In genomic region chr1:156487498-156487897, GRCm38 (mm10) we compare ENCODE assay signal across 19 mouse cellular contexts. TPM values are rescaled to one million over a fixed set of nuclear protein-coding genes. Genes with fewer than 3 reads are reported as not detected.
DNase-seq lines count a peak whose midpoint lies in the region; ATAC-seq and TF ChIP-seq lines count a peak whose summit lies in the region.
"Had no signal": no experiment of that assay in that cellular context is flagged by ENCODE, and none has a peak within 500 bp of the region (broad histone marks: within the 10 kb centered on the region; RNA-seq: fewer than 3 reads in every experiment).

No protein-coding gene starts in this region.

- peak; percentile 33 for TF ChIP-seq CTCF in liver, embryonic 14.5 days (IDR thresholded peaks at IDR 0.05; ENCODE audit: low read depth)
- peak; percentile 35 for TF ChIP-seq CTCF in ES-Bruce4 (IDR thresholded peaks at IDR 0.05; ENCODE audit: low read depth, low read length)
- 0 out of 2 replicates have a peak, but pooled peaks have one; percentile 19 for TF ChIP-seq CTCF in bone marrow, adult 2 months (IDR thresholded peaks at IDR 0.05; ENCODE audit: control insufficient read depth, insufficient read depth, low read length)

- H3K4me1 ChIP-seq in liver, embryonic 14.5 days (replicated peaks; ENCODE audit: control insufficient read depth in 2 of 2, insufficient read depth in 2 of 2, low read length in 1 of 2) = no peaks in the 10 kb centered on the region
- no peaks in the 10 kb centered on the region for H3K4me1 ChIP-seq in ES-Bruce4 (ENCODE audit: control insufficient read depth, insufficient read depth, low read length)
- H3K4me1 ChIP-seq in bone marrow, adult 2 months (ENCODE audit: control insufficient read depth, insufficient read depth, low read length) = no peaks in the 10 kb centered on the region; the same call in 1 of the 2 replicates
- no peaks in the 10 kb centered on the region for H3K4me1 ChIP-seq in forebrain, embryonic 10.5 days
- H3K4me1 ChIP-seq: heart, embryonic 12.5 days; intestine, embryonic 15.5 days; midbrain, embryonic 12.5 days had no signal

- no peak for TF ChIP-seq POLR2A in ES-Bruce4 (IDR thresholded peaks at IDR 0.05; ENCODE audit: insufficient read depth, low read length)
- TF ChIP-seq POLR2A in bone marrow, adult 2 months (IDR thresholded peaks at IDR 0.05; ENCODE audit: borderline replicate concordance, control insufficient read depth, low read depth, low read length) = no peak

- no peaks in the 10 kb centered on the region for H3K9me3 ChIP-seq in liver, embryonic 14.5 days (ENCODE audit: control insufficient read depth, low read length)
- H3K9me3 ChIP-seq in ES-Bruce4 (replicated peaks; ENCODE audit: control insufficient read depth, insufficient read depth, low read length, poor library complexity, severe bottlenecking) = no peaks in the 10 kb centered on the region
- H3K9me3 ChIP-seq in forebrain, embryonic 10.5 days = no peaks in the 10 kb centered on the region
- H3K9me3 ChIP-seq: intestine, embryonic 15.5 days; midbrain, embryonic 12.5 days had no signal

- DNase-seq in liver, embryonic 14.5 days (ENCODE audit: low read depth in 3 of 3, low spot score in 3 of 3) = no peak
- DNase-seq in liver = no peak
- DNase-seq in A20 (ENCODE audit: low read depth, low spot score) = peak; percentile 38
- no peak for DNase-seq in forebrain, embryonic 10.5 days (ENCODE audit: extremely low spot score, low spot score)
- no peak for DNase-seq in embryo, embryonic 10.5 days (ENCODE audit: low spot score)
- DNase-seq: adrenal gland, adult 8-10 months; cerebellum, adult 9-11 months; embryo, embryonic 11 days; forebrain, postnatal 0 days; heart, postnatal 14 days; kidney, adult 9 months; retina, postnatal 1 day had no signal

- no peak for ATAC-seq in liver, embryonic 14.5 days (ENCODE audit: insufficient read depth)
- ATAC-seq: forebrain, postnatal 0 days; intestine, embryonic 15.5 days had no signal

- no peak overlapping the region for H3K27ac ChIP-seq in liver, embryonic 14.5 days
- no peak overlapping the region for H3K27ac ChIP-seq in ES-Bruce4 (ENCODE audit: insufficient read depth, low read length)
- no peak overlapping the region for H3K27ac ChIP-seq in bone marrow, adult 2 months (ENCODE audit: control insufficient read depth, insufficient read depth, low read depth, low read length, poor library complexity)
- H3K27ac ChIP-seq in forebrain, embryonic 10.5 days = no peak overlapping the region
- H3K27ac ChIP-seq: hindbrain, embryonic 14.5 days; intestine, embryonic 15.5 days; midbrain, embryonic 12.5 days; stomach, postnatal 0 days had no signal

- TF ChIP-seq EP300 in liver, embryonic 14.5 days (IDR thresholded peaks at IDR 0.05; ENCODE audit: low read depth) = no peak
- TF ChIP-seq EP300 in ES-Bruce4 (IDR thresholded peaks at IDR 0.05; ENCODE audit: insufficient read depth, low read depth, low read length) = no peak

- no peak overlapping the region for H3K4me3 ChIP-seq in liver, embryonic 14.5 days (ENCODE audit: insufficient read depth in 1 of 2, low read depth in 2 of 2, low read length in 2 of 2)
- no peak overlapping the region for H3K4me3 ChIP-seq in ES-Bruce4 (ENCODE audit: low read depth, low read length)
- no peak overlapping the region for H3K4me3 ChIP-seq in bone marrow, adult 2 months (replicated peaks; ENCODE audit: control insufficient read depth, low read depth, low read length)
- no peak overlapping the region for H3K4me3 ChIP-seq in forebrain, embryonic 10.5 days
- H3K4me3 ChIP-seq: heart, embryonic 12.5 days; intestine, embryonic 15.5 days; midbrain, embryonic 12.5 days had no signal

- no peaks in the 10 kb centered on the region for H3K36me3 ChIP-seq in liver, embryonic 14.5 days (replicated peaks; ENCODE audit: control insufficient read depth, insufficient read depth, low read depth)
- no peaks in the 10 kb centered on the region for H3K36me3 ChIP-seq in ES-Bruce4 (ENCODE audit: control insufficient read depth, insufficient read depth, low read length, poor library complexity, severe bottlenecking)
- no peaks in the 10 kb centered on the region for H3K36me3 ChIP-seq in forebrain, embryonic 10.5 days (replicated peaks)
- H3K36me3 ChIP-seq: heart, embryonic 12.5 days; intestine, embryonic 15.5 days; midbrain, embryonic 12.5 days had no signal

- no peaks in the 10 kb centered on the region for H3K27me3 ChIP-seq in liver, embryonic 14.5 days (ENCODE audit: control insufficient read depth, insufficient read depth, low read length)
- no peaks in the 10 kb centered on the region for H3K27me3 ChIP-seq in ES-Bruce4 (ENCODE audit: control insufficient read depth, insufficient read depth, low read length, poor library complexity, severe bottlenecking)
- H3K27me3 ChIP-seq in forebrain, embryonic 10.5 days (ENCODE audit: poor library complexity, severe bottlenecking) = no peaks in the 10 kb centered on the region
- H3K27me3 ChIP-seq: heart, embryonic 12.5 days; intestine, embryonic 15.5 days; midbrain, embryonic 12.5 days had no signal

- no peak overlapping the region for H3K9ac ChIP-seq in liver, embryonic 14.5 days (replicated peaks)
- no peak overlapping the region for H3K9ac ChIP-seq in ES-Bruce4 (ENCODE audit: low read depth, poor library complexity, severe bottlenecking)
- H3K9ac ChIP-seq: forebrain, postnatal 0 days; heart, embryonic 12.5 days; hindbrain, embryonic 14.5 days; intestine, embryonic 15.5 days; midbrain, embryonic 12.5 days had no signal

- WGBS in liver, embryonic 14.5 days (ENCODE audit: insufficient replicate concordance) = 79% methylated on average over 7 of the region's 7 CpGs
- WGBS in bone marrow, adult 2 months = 87% methylated on average over 7 of the region's 7 CpGs
- 94% methylated on average over 7 of the region's 7 CpGs for WGBS in forebrain, embryonic 10.5 days

- no peak overlapping the region for H3K4me2 ChIP-seq in liver, embryonic 14.5 days (ENCODE audit: low read depth)
- H3K4me2 ChIP-seq: heart, embryonic 12.5 days; hindbrain, embryonic 14.5 days; intestine, embryonic 15.5 days; midbrain, embryonic 12.5 days had no signal

RNA-seq across cellular contexts. Expression of gene Soat1, which starts 13.4 kb away (rescaled TPM):
- 8.1 and 8.8 TPM in 2 replicates for polyA plus RNA-seq in liver, embryonic 14.5 days (2012; rRNA removed)
- polyA plus RNA-seq in liver, embryonic 14.5 days (2014; fragmentation: Nextera tagmentation; extraction: Ambion mirVana) = 10.4 and 11.7 TPM in 2 replicates
- polyA plus RNA-seq in ES-Bruce4 (2011; ENCODE audit: insufficient read depth, insufficient read length, low read depth, missing spikeins) = 137 and 140 TPM in 2 replicates
- polyA plus RNA-seq in bone marrow, adult 2 months (2011; ENCODE audit: insufficient read depth, insufficient read length, low replicate concordance, missing spikeins) = 4.2 and 14.6 TPM in 2 replicates
- 30.9 and 34.1 TPM in 2 replicates for polyA plus RNA-seq in forebrain, embryonic 10.5 days (2016; fragmentation: Nextera tagmentation; extraction: Ambion mirVana)

RNA-seq across cellular contexts. Expression of gene Gm10031, which starts 36.3 kb away (rescaled TPM):
- 1.0 and 2.1 TPM in 2 replicates for polyA plus RNA-seq in liver, embryonic 14.5 days (2012; rRNA removed)
- 0.27 TPM in 1 of 2 replicates, not detected in the other for polyA plus RNA-seq in liver, embryonic 14.5 days (2014; fragmentation: Nextera tagmentation; extraction: Ambion mirVana)
- polyA plus RNA-seq in ES-Bruce4 (2011; ENCODE audit: insufficient read depth, insufficient read length, low read depth, missing spikeins) = 29.0 and 29.7 TPM in 2 replicates
- polyA plus RNA-seq in bone marrow, adult 2 months (2011; ENCODE audit: insufficient read depth, insufficient read length, low replicate concordance, missing spikeins) = 1.2 and 2.5 TPM in 2 replicates
- 0.20 and 0.56 TPM in 2 replicates for polyA plus RNA-seq in forebrain, embryonic 10.5 days (2016; fragmentation: Nextera tagmentation; extraction: Ambion mirVana)
